Mouse (Mus musculus) ES-Bruce4 (cell line): ENCODE results near the gene Pih1d1.

Source experiments
- CTCF ChIP-seq: IDR thresholded peaks from one replicate; pipeline ENCODE4 v1.8.1; 2011; ENCODE audit warnings: low read depth, low read length
- EP300 ChIP-seq: IDR thresholded peaks from 2 replicates; pipeline ENCODE4 v1.6.1; 2011; ENCODE audit warnings: low read depth, low read length; ENCODE audit not compliant: insufficient read depth
- POLR2A ChIP-seq: IDR thresholded peaks from one replicate; pipeline ENCODE4 v1.8.1; 2011; ENCODE audit warnings: low read length; ENCODE audit not compliant: insufficient read depth

DNA sequence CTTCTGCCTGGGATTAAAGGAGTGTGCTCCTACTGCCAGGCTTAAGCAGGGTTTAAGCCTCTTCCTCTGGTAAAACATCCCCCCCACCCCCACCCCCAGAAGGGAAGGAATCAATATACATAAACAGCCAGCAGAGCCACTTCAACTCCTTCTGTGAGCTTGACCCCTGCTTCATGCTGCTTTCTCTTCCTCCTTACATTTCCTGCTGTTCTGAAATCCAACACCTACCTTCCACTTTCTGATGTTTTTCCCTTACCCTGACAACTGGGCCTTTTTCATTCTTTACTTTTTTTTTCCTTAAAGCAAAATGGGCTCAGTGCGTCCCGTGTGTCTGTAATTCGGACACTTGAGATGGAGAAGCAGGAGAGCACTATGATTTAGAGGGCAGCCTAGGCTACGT is 3.8 kb upstream of the Pih1d1 start:
- TF ChIP-seq CTCF, result no peak
- no peak for TF ChIP-seq POLR2A
- TF ChIP-seq EP300, result no peak
